Mouse (Mus musculus): ENCODE data around the gene Dscaml1. TPM values are rescaled to one million over a fixed set of nuclear protein-coding genes. Genes with fewer than 3 reads are reported as not detected.

Gene Dscaml1
- total and polyA plus RNA-seq, 2 experiments from 2014 or later = 0.04 to 0.84 TPM

DNA sequence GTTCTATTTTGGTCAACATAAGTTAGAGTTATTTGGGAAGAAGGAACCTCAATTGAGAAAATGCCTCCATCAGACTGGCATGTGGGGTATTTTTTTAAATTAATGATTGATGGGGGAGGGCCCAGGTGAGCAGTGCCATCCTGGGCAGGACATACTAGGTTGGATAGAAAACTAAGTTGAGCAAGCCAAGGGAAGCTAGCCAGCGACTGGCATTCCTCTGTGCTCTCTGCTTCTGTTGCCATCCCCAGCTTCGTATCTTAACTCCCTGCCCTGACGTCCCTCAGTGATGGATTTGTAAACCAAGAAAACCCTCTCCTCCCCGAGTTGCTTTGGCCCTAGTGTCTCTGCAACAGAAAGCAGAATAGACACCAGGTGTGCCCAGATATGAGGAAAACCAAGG lies 12.6 kb downstream of the Dscaml1 start:
- Histone ChIP-seq H3K4me1 (ENCODE audit: control insufficient read depth, insufficient read depth) (no peaks in the 10 kb centered on the region), H3K9ac (replicated peaks; ENCODE audit: low read depth, low read length) (no peak overlapping the region), H3K4me3 (ENCODE audit: low read depth, low read length) (no peak overlapping the region), H3K27ac (ENCODE audit: low read depth) (no peak overlapping the region), H3K27me3 (ENCODE audit: control insufficient read depth, insufficient read depth, low read length) (peaks cover 15% of the 10 kb centered on the region; the same call in 1 of the 2 replicates), H3K4me2 (ENCODE audit: low read depth, low read length) (no peak overlapping the region), H3K36me3 (replicated peaks; ENCODE audit: control insufficient read depth, insufficient read depth, low read length) (no peaks in the 10 kb centered on the region), H3K9me3 (replicated peaks; ENCODE audit: control insufficient read depth, low read length) (no peaks in the 10 kb centered on the region)
- TF ChIP-seq EP300 (IDR thresholded peaks at IDR 0.05; ENCODE audit: low read depth) = no peak
- no peak for TF ChIP-seq CTCF (IDR thresholded peaks at IDR 0.05; ENCODE audit: low read depth)
- ATAC-seq (ENCODE audit: insufficient read depth, low read depth) (no peak), DNase-seq (ENCODE audit: low spot score) (no peak)
- 69% methylated on average over 4 of the region's 4 CpGs for WGBS

DNA sequence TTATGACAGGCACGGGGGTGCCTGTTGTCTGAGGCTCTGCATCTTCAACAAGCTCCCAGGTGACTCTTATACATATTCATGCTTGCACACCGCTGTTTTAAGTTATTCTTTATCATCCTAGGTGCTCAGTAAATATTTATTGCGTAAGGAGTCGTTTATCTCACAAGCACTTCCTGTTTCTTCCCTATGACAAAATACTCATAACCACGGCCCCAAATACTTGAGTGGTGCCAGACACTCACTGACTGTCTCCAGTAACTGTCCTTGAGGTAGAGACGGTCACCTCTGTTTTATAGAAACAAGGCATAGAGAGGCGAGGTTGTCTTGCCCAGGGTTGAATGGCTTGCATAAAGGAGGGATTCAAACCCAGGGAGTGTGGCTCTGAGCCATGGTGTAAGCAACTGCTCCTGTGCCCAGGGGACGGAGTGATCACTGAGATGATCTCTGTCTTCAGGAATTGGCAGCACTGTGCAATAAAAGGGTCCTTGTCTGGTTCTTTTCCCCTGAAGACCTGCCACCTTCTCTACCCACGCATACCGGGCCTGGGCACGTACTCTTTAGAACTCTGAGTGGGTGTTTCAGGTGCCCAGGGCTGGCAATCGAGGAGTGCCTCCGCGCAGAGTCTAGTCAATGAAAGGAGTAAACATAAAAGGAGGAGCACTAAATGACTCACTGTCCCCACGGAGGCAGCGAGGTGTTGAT lies 13.8 kb downstream of the Dscaml1 start:
- Histone ChIP-seq H3K4me2 (ENCODE audit: low read depth, low read length) (no peak overlapping the region), H3K27me3 (ENCODE audit: control insufficient read depth, insufficient read depth, low read length) (peaks cover 13% of the 10 kb centered on the region; the same call in 1 of the 2 replicates), H3K27ac (ENCODE audit: low read depth) (no peak overlapping the region), H3K9me3 (replicated peaks; ENCODE audit: control insufficient read depth, low read length) (no peaks in the 10 kb centered on the region), H3K4me3 (ENCODE audit: low read depth, low read length) (no peak overlapping the region), H3K36me3 (replicated peaks; ENCODE audit: control insufficient read depth, insufficient read depth, low read length) (no peaks in the 10 kb centered on the region), H3K9ac (replicated peaks; ENCODE audit: low read depth, low read length) (no peak overlapping the region), H3K4me1 (ENCODE audit: control insufficient read depth, insufficient read depth) (no peaks in the 10 kb centered on the region)
- ATAC-seq (ENCODE audit: insufficient read depth, low read depth) (no peak), DNase-seq (ENCODE audit: low spot score) (no peak)
- WGBS = 67% methylated on average over 16 of the region's 16 CpGs
- TF ChIP-seq EP300 (IDR thresholded peaks at IDR 0.05; ENCODE audit: low read depth) = no peak
- no peak for TF ChIP-seq CTCF (IDR thresholded peaks at IDR 0.05; ENCODE audit: low read depth)

- Histone ChIP-seq H3K9ac (replicated peaks; ENCODE audit: low read depth, low read length) (no peak overlapping the region), H3K27me3 (ENCODE audit: control insufficient read depth, insufficient read depth, low read length) (peaks cover 19% of the 10 kb centered on the region; the same call in 1 of the 2 replicates), H3K27ac (ENCODE audit: low read depth) (no peak overlapping the region), H3K4me2 (ENCODE audit: low read depth, low read length) (no peak overlapping the region), H3K4me3 (ENCODE audit: low read depth, low read length) (no peak overlapping the region), H3K4me1 (ENCODE audit: control insufficient read depth, insufficient read depth) (no peaks in the 10 kb centered on the region), H3K36me3 (replicated peaks; ENCODE audit: control insufficient read depth, insufficient read depth, low read length) (no peaks in the 10 kb centered on the region), H3K9me3 (replicated peaks; ENCODE audit: control insufficient read depth, low read length) (no peaks in the 10 kb centered on the region)
- ATAC-seq (ENCODE audit: insufficient read depth, low read depth) = no peak
- WGBS = 75% methylated on average over 5 of the region's 5 CpGs
- DNase-seq (ENCODE audit: low spot score) = no peak
- TF ChIP-seq CTCF (IDR thresholded peaks at IDR 0.05; ENCODE audit: low read depth) (no peak), EP300 (IDR thresholded peaks at IDR 0.05; ENCODE audit: low read depth) (no peak)
Measured at GRCm38 (mm10) chr9:45444251-45444798, 17.9 kb downstream of the Dscaml1 start.

DNA sequence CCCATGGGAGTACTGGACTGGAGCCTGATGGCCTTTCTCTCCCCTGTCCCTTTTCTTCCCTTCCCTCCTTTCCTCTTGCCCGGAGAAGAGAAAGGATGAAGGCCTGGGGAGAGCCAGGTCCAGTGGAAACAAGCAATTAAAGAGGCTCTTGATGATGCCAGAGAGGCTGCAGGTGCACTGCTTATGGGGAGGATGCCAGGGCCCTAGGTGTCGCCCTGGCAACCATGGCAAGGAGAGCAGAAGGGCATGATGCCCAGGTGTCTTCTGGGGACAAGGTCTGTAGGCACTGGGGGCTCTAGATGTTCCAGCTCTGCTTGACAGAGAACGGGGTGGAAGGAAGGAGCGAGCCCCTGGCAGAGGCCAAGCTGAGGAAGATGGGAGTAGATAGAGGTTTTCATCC lies 23.2 kb downstream of the Dscaml1 start:
- H3K9ac ChIP-seq (replicated peaks; ENCODE audit: low read depth, low read length) = no peak overlapping the region
- ATAC-seq (ENCODE audit: insufficient read depth, low read depth) = no peak
- H3K27ac ChIP-seq (ENCODE audit: low read depth) = no peak overlapping the region
- no peak for TF ChIP-seq CTCF (IDR thresholded peaks at IDR 0.05; ENCODE audit: low read depth)
- TF ChIP-seq EP300 (IDR thresholded peaks at IDR 0.05; ENCODE audit: low read depth) = no peak
- no peaks in the 10 kb centered on the region for H3K4me1 ChIP-seq (ENCODE audit: control insufficient read depth, insufficient read depth)
- no peak overlapping the region for H3K4me2 ChIP-seq (ENCODE audit: low read depth, low read length)
- DNase-seq (ENCODE audit: low spot score) = no peak
- no peak overlapping the region for H3K4me3 ChIP-seq (ENCODE audit: low read depth, low read length)
- WGBS = 74% methylated on average over 4 of the region's 4 CpGs
- no peaks in the 10 kb centered on the region for H3K9me3 ChIP-seq (replicated peaks; ENCODE audit: control insufficient read depth, low read length)
- H3K36me3 ChIP-seq (replicated peaks; ENCODE audit: control insufficient read depth, insufficient read depth, low read length) = no peaks in the 10 kb centered on the region
- peaks cover 12% of the 10 kb centered on the region; the same call in 1 of the 2 replicates for H3K27me3 ChIP-seq (ENCODE audit: control insufficient read depth, insufficient read depth, low read length)

GRCm38 (mm10) chr9:45451346-45451745 lies 24.9 kb downstream of the Dscaml1 start:
- no peak overlapping the region for H3K4me2 ChIP-seq (ENCODE audit: low read depth, low read length)
- 81% methylated on average over 4 of the region's 4 CpGs for WGBS
- TF ChIP-seq EP300 (IDR thresholded peaks at IDR 0.05; ENCODE audit: low read depth) (no peak), CTCF (IDR thresholded peaks at IDR 0.05; ENCODE audit: low read depth) (no peak)
- no peaks in the 10 kb centered on the region for H3K4me1 ChIP-seq (ENCODE audit: control insufficient read depth, insufficient read depth)
- H3K9ac ChIP-seq (replicated peaks; ENCODE audit: low read depth, low read length) = no peak overlapping the region
- no peak for ATAC-seq (ENCODE audit: insufficient read depth, low read depth)
- no peaks in the 10 kb centered on the region for H3K36me3 ChIP-seq (replicated peaks; ENCODE audit: control insufficient read depth, insufficient read depth, low read length)
- no peak overlapping the region for H3K27ac ChIP-seq (ENCODE audit: low read depth)
- H3K27me3 ChIP-seq (ENCODE audit: control insufficient read depth, insufficient read depth, low read length) = peaks cover 4% of the 10 kb centered on the region; the same call in 1 of the 2 replicates
- H3K9me3 ChIP-seq (replicated peaks; ENCODE audit: control insufficient read depth, low read length) = no peaks in the 10 kb centered on the region
- no peak for DNase-seq (ENCODE audit: low spot score)
- H3K4me3 ChIP-seq (ENCODE audit: low read depth, low read length) = no peak overlapping the region
